Mouse (Mus musculus) cerebellum, adult 2 months (tissue): ENCODE results near the gene Cchcr1. TPM values are rescaled to one million over a fixed set of nuclear protein-coding genes. Genes with fewer than 3 reads are reported as not detected.

Source experiments
- DNase-seq, 2 experiments: peaks; one replicate each; pipeline ENCODE4 v3.0.0; 2021
- H3K27ac ChIP-seq: fragments of 200-500 bp; 2 replicates; pipeline ENCODE4 v1.5.1; 2012; ENCODE audit warnings: low read length, control low read depth, inconsistent platforms; ENCODE audit not compliant: insufficient read depth
- H3K27me3 ChIP-seq: fragments of 200-500 bp; 2 replicates; pipeline ENCODE4 v1.6.1; 2012; ENCODE audit warnings: inconsistent platforms, mild to moderate bottlenecking, low read length, moderate library complexity; ENCODE audit not compliant: control insufficient read depth, insufficient read depth
- H3K4me1 ChIP-seq: fragments of 200-500 bp; 2 replicates; pipeline ENCODE4 v1.6.1; 2011; ENCODE audit warnings: low read length; ENCODE audit not compliant: control insufficient read depth, insufficient read depth
- H3K4me3 ChIP-seq: fragments of 200-500 bp; replicated peaks from 2 replicates; pipeline ENCODE3; 2011; ENCODE audit warnings: mild to moderate bottlenecking, low read depth, low read length, control low read depth; ENCODE audit not compliant: insufficient read depth
- CTCF ChIP-seq: fragments of 200-500 bp; IDR thresholded peaks from 2 replicates; pipeline ENCODE4 v1.5.1; 2011; ENCODE audit warnings: low read depth, mild to moderate bottlenecking, control low read depth, low read length, moderate library complexity, borderline replicate concordance; ENCODE audit not compliant: insufficient read depth
- POLR2A ChIP-seq: fragments of 200-500 bp; IDR thresholded peaks from 2 replicates; pipeline ENCODE4 v1.6.1; 2011; ENCODE audit warnings: low read length, control low read depth, borderline replicate concordance; ENCODE audit not compliant: insufficient read depth
- WGBS: fragments of 180-500 bp; shearing (Covaris S2); methylation state at CpG from one replicate; pipeline ENCODE4 v1.1.7; 2018; 5-methylcytosine and 5-hydroxymethylcytosine counted together
- polyA plus RNA-seq: library from polyadenylated mRNA; depleted of rRNA; stranded (reverse); fragments of >200 nt; gene quantifications from 2 replicates; pipeline ENCODE4 v1.2.3, GENCODE M21; 2012

Gene Cchcr1
- polyA plus RNA-seq, 1 experiment, result 9.6 TPM

GRCm38 (mm10) chr17:35554761-35555397, 38.0 kb downstream of the Cchcr1 start:
- H3K27me3 ChIP-seq, result no peaks in the 10 kb centered on the region
- H3K27ac ChIP-seq, result no peak overlapping the region
- H3K4me3 ChIP-seq, result no peak overlapping the region
- peaks cover under 1% of the 10 kb centered on the region; the same call in 1 of the 2 replicates for H3K4me1 ChIP-seq
- TF ChIP-seq CTCF (no peak), POLR2A (no peak)
- 89% methylated on average over 18 of the region's 18 CpGs for WGBS
- DNase-seq, result no peak

- TF ChIP-seq CTCF (no peak), POLR2A (no peak)
- H3K27me3 ChIP-seq, result no peaks in the 10 kb centered on the region
- no peak for DNase-seq
- H3K4me3 ChIP-seq, result no peak overlapping the region
- no peak overlapping the region for H3K27ac ChIP-seq
- H3K4me1 ChIP-seq, result no peaks in the 10 kb centered on the region
- WGBS, result 77% methylated on average over 13 of the region's 13 CpGs
These were observed 39.4 kb downstream of the Cchcr1 start for GRCm38 (mm10) chr17:35556186-35556765.

- no peak for TF ChIP-seq POLR2A
- peak; percentile 68 for TF ChIP-seq CTCF
- no peaks in the 10 kb centered on the region for H3K27me3 ChIP-seq
These were observed 39.9 kb downstream of the Cchcr1 start for GRCm38 (mm10) chr17:35556812-35557211.

GRCm38 (mm10) chr17:35557351-35557750, 40.5 kb downstream of the Cchcr1 start:
- WGBS, result 74% methylated on average over 9 of the region's 9 CpGs
- TF ChIP-seq CTCF (no peak), POLR2A (no peak)
- Histone ChIP-seq H3K4me3 (no peak overlapping the region), H3K4me1 (no peaks in the 10 kb centered on the region), H3K27ac (no peak overlapping the region), H3K27me3 (no peaks in the 10 kb centered on the region)
- DNase-seq, result no peak

More at GRCm38 (mm10) chr17:35556812-35557211, 39.9 kb downstream of the Cchcr1 start:
- 20% methylated on average over 5 of the region's 5 CpGs for WGBS
- DNase-seq, result peak in 1 of 2 experiments; percentile 29
- Histone ChIP-seq H3K27ac (no peak overlapping the region), H3K4me1 (no peaks in the 10 kb centered on the region), H3K4me3 (no peak overlapping the region)

GRCm38 (mm10) chr17:35558216-35558615, 41.3 kb downstream of the Cchcr1 start:
- WGBS, result 60% methylated on average over 8 of the region's 8 CpGs
- Histone ChIP-seq H3K4me3 (no peak overlapping the region), H3K4me1 (no peaks in the 10 kb centered on the region), H3K27ac (no peak overlapping the region), H3K27me3 (no peaks in the 10 kb centered on the region)
- TF ChIP-seq POLR2A (no peak), CTCF (no peak)
- DNase-seq, result no peak

- Histone ChIP-seq H3K27ac (no peak within 1 kb of the TSS), H3K4me3 (no peak within 1 kb of the TSS), H3K4me1 (no peaks in the 10 kb centered on the region), H3K27me3 (no peaks in the 10 kb centered on the region)
- 63% methylated on average over 3 of the region's 3 CpGs for WGBS
- no peak for TF ChIP-seq CTCF
- TF ChIP-seq POLR2A, result no peak
- no peak for DNase-seq
These were observed 50.2 kb downstream of the Cchcr1 start, which contains the start of gene 2300002M23Rik for GRCm38 (mm10) chr17:35567150-35567549. Gene 2300002M23Rik, plus strand, starts transcription at chr17:35567450.

- 26% methylated on average over 9 of the region's 9 CpGs for WGBS
- DNase-seq, result no peak
These were observed 50.9 kb downstream of the Cchcr1 start for GRCm38 (mm10) chr17:35567767-35568166.

More at GRCm38 (mm10) chr17:35567767-35568166, 50.9 kb downstream of the Cchcr1 start:
- Histone ChIP-seq H3K27ac (no peak overlapping the region), H3K4me3 (no peak overlapping the region), H3K27me3 (no peaks in the 10 kb centered on the region), H3K4me1 (no peaks in the 10 kb centered on the region)
- TF ChIP-seq CTCF (no peak), POLR2A (no peak)
